Mouse (Mus musculus) activated CD4-positive, CD25-positive, alpha-beta regulatory T cell, adult 9 weeks (primary cell): Measurements from ENCODE around the gene Zrsr2. TPM values are rescaled to one million over a fixed set of nuclear protein-coding genes. Genes with fewer than 3 reads are reported as not detected.

ENCODE experiments used
- polyA plus RNA-seq: library from polyadenylated mRNA; unstranded; fragments of 100-300 nt; shearing (Covaris generic); gene quantifications from one replicate; pipeline ENCODE4 v1.2.1, GENCODE M21; 2017

The Zrsr2 gene
- polyA plus RNA-seq = 60.2 TPM

GRCm38 (mm10) chrX:163958467-163958875 is at the start of gene Zrsr2:
Gene Zrsr2 (minus strand): TSS chrX:163958661.

GRCm38 (mm10) chrX:163908337-163909250 is 49.9 kb downstream of the Zrsr2 start, which contains the start of gene Ap1s2:
Gene Ap1s2 (plus strand): TSS chrX:163909017.

Other genes starting within 250 kb of the Zrsr2 start
- not detected for gene Rnf138rt1, start 197.3 kb downstream of the Zrsr2 start, polyA plus RNA-seq
- 21.4 TPM for gene Ap1s2, start 49.6 kb downstream of the Zrsr2 start, polyA plus RNA-seq
- gene Car5b, start 69.3 kb upstream of the Zrsr2 start, polyA plus RNA-seq = 4.5 TPM
- 2.6 TPM for gene Siah1b, start 117.8 kb upstream of the Zrsr2 start, polyA plus RNA-seq
- gene Cltrn, start 130.2 kb upstream of the Zrsr2 start, polyA plus RNA-seq = not detected
- not detected for gene Ace2, start 180.7 kb upstream of the Zrsr2 start, polyA plus RNA-seq